Mouse (Mus musculus) embryonic facial prominence, embryonic 15.5 days (tissue): ENCODE data around the gene Zzef1. TPM values are rescaled to one million over a fixed set of nuclear protein-coding genes. Genes with fewer than 3 reads are reported as not detected.

ENCODE experiments used
- ATAC-seq: fragments of 200-750 bp; cut with Nextera tagmentation; 2 replicates; pipeline ENCODE4 v1.8.0; 2017; ENCODE audit warnings: low read depth, moderate TSS enrichment; ENCODE audit not compliant: insufficient number of reproducible peaks, low FRiP score, low TSS enrichment
- H3K27ac ChIP-seq: fragments of 300-500 bp; sonication (generic); replicated peaks from 2 replicates; pipeline ENCODE4 v1.5.1; 2015; ENCODE audit warnings: mild to moderate bottlenecking, inconsistent platforms
- H3K27me3 ChIP-seq: fragments of 300-500 bp; sonication (generic); 2 replicates; pipeline ENCODE4 v1.6.1; 2015; ENCODE audit warnings: inconsistent platforms
- H3K36me3 ChIP-seq: fragments of 300-500 bp; sonication (generic); 2 replicates; pipeline ENCODE4 v1.6.1; 2015; ENCODE audit warnings: mild to moderate bottlenecking, inconsistent platforms
- H3K4me1 ChIP-seq: fragments of 300-500 bp; sonication (generic); 2 replicates; pipeline ENCODE4 v1.6.1; 2015; ENCODE audit warnings: inconsistent platforms
- H3K4me2 ChIP-seq: fragments of 300-500 bp; sonication (generic); replicated peaks from 2 replicates; pipeline ENCODE4 v1.6.1; 2015; ENCODE audit warnings: mild to moderate bottlenecking, inconsistent platforms
- H3K4me3 ChIP-seq: fragments of 300-500 bp; sonication (generic); replicated peaks from 2 replicates; pipeline ENCODE4 v1.5.1; 2015; ENCODE audit warnings: mild to moderate bottlenecking, inconsistent platforms
- H3K9ac ChIP-seq: fragments of 300-500 bp; sonication (generic); 2 replicates; pipeline ENCODE4 v1.6.1; 2015; ENCODE audit warnings: inconsistent platforms
- H3K9me3 ChIP-seq: fragments of 300-500 bp; sonication (generic); replicated peaks from 2 replicates; pipeline ENCODE4 v1.6.1; 2016; ENCODE audit warnings: inconsistent platforms
- WGBS: fragments of 180-500 bp; shearing (Covaris S2); methylation state at CpG from one replicate; pipeline ENCODE4 v1.1.7; 2015; 5-methylcytosine and 5-hydroxymethylcytosine counted together
- polyA plus RNA-seq: library from polyadenylated mRNA; unstranded; fragments of >200 nt; fragmentation: Nextera tagmentation; extraction: Ambion mirVana; gene quantifications from 2 replicates; pipeline ENCODE4 v1.2.1, GENCODE M21; 2015

Gene Zzef1
- polyA plus RNA-seq, 1 experiment from 2014 or later: 9.7 TPM

DNA sequence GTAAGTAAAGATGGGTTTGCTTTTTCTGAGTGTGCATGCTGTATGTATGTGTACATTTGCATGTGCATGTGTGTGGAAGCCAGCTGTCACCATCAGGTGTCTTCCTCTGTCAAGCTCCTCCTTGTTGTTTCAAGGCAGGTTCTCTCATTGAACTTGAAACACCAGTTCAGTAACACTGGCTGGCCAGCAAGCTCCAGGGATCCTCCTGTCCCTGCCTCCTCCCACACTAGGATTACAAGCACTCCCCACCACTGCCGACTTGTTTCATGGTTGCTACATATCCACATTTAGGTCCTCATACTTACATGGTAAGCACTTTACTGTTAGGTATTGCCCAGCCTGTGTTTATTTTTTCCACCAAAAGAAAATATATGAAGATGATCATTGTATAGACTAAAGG, 96.6 kb downstream of the Zzef1 start:
- 85% methylated on average over 1 of the region's 1 CpGs for WGBS
- Histone ChIP-seq H3K9me3 (no peaks in the 10 kb centered on the region), H3K27me3 (no peaks in the 10 kb centered on the region), H3K4me1 (no peaks in the 10 kb centered on the region), H3K36me3 (peaks cover 60% of the 10 kb centered on the region), H3K4me3 (no peak overlapping the region), H3K27ac (no peak overlapping the region), H3K4me2 (no peak overlapping the region), H3K9ac (no peak overlapping the region)
- no peak for ATAC-seq

DNA sequence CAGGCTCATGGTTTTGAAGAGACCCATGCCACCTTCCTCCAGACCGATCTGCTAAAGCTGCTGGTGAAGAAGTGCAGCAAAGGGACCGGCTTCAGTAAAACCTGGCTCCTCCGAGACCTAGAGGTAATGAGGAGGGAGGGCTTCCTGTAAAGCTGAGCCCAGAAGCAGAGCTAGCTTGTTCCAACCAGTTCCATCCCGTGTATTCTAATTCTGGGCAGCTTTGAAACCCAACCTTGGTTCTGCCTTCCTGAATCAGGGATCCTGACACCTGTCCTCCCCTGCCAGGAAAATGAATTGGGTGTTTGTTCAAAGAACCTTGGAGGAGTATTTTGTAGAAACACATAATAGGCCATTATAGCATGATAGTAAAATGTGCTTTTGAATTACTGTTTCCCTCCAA, 112.4 kb downstream of the Zzef1 start:
- WGBS: 76% methylated on average over 4 of the region's 4 CpGs
- H3K4me3 ChIP-seq: no peak overlapping the region
- no peaks in the 10 kb centered on the region for H3K4me1 ChIP-seq

DNA sequence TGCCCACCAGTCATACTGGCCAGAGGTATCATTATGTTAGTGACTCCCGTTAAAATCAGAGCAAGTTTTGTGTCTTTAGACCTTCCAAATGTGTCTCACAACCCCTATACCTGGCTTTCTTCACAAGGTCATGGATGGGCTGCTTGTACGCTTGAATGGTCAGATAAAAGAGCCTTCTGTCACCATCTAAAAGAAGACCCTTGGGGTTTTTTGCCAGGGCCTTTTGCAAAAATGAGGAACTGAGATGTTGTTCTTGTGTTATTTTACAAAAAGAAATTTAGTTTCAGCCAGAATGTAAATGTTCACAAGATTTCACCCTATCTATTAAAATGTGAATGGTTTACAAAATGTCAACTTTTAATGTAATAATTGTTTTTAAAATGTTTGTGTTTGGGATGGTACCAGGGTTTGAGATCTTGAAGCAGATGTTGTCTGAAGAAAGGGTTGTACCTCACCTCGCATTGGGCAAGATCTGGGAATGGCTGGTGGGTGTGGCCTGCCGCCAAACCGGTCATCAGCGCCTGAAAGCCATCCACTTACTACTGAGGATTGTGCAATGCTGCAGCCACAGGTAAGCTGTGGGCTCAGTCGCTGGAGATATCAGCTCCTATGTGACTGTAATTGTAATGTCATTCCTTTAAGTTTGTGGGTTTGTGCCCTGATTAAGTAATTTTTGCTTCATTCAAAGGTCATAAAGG, 121.4 kb downstream of the Zzef1 start:
- Histone ChIP-seq H3K36me3 (peaks cover 77% of the 10 kb centered on the region), H3K9me3 (no peaks in the 10 kb centered on the region), H3K4me3 (no peak overlapping the region), H3K4me2 (no peak overlapping the region), H3K4me1 (no peaks in the 10 kb centered on the region), H3K27me3 (no peaks in the 10 kb centered on the region), H3K27ac (no peak overlapping the region), H3K9ac (no peak overlapping the region)
- WGBS: 71% methylated on average over 7 of the region's 7 CpGs
- ATAC-seq: no peak

More for the DNA sequence above, 112.4 kb downstream of the Zzef1 start:
- H3K27me3 ChIP-seq: no peaks in the 10 kb centered on the region
- H3K9ac ChIP-seq: no peak overlapping the region
- no peak overlapping the region for H3K4me2 ChIP-seq
- peaks cover 78% of the 10 kb centered on the region for H3K36me3 ChIP-seq
- ATAC-seq: no peak
- H3K27ac ChIP-seq: no peak overlapping the region
- H3K9me3 ChIP-seq: no peaks in the 10 kb centered on the region

DNA sequence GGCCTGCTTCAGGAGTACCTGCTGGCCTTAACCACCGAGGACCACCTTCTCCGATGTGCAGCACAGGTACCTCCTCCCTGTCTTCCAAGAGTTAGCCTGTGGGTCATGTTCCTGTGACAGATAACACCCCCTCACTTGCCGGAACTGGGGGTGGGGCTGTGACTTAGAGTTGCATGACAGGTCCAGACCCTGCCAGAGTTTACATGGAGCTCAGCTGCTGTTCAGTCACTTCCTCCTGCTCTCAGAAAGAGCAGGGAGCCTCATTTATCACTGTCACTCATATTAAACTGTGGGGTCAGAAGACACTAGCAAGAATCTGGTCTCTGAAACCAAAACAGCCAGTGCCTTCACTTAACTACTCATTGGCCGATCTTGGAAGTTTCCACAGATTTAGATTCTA, 127.1 kb downstream of the Zzef1 start:
- Histone ChIP-seq H3K27me3 (no peaks in the 10 kb centered on the region), H3K4me2 (no peak overlapping the region), H3K9me3 (no peaks in the 10 kb centered on the region), H3K27ac (no peak overlapping the region), H3K36me3 (peaks cover 51% of the 10 kb centered on the region), H3K4me3 (no peak overlapping the region), H3K4me1 (no peaks in the 10 kb centered on the region), H3K9ac (no peak overlapping the region)
- ATAC-seq: no peak
- WGBS: 61% methylated on average over 4 of the region's 4 CpGs

DNA sequence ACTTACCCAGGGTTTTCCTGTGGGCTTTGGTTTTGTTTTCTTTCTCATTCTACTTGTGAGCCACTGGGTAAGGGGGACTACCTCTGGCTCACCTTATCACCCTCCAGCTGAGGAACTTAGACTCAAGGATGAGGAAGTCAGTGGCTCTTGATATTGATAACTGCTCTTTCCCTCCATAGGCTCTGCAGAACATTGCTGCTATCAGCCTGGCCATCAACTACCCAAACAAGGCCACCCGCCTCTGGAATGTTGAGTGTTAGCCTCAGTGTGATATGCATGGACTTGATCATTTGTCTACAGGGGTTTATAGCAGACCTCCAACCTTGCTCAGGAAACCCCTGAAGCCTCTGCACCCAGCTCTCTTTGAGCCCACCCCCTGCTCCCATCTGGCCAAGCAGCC, 128.4 kb downstream of the Zzef1 start:
- no peak overlapping the region for H3K4me3 ChIP-seq
- no peaks in the 10 kb centered on the region for H3K9me3 ChIP-seq
- no peak overlapping the region for H3K4me2 ChIP-seq
- WGBS: 95% methylated on average over 1 of the region's 1 CpGs
- no peak for ATAC-seq
- H3K27ac ChIP-seq: no peak overlapping the region
- no peaks in the 10 kb centered on the region for H3K27me3 ChIP-seq
- peaks cover 42% of the 10 kb centered on the region for H3K36me3 ChIP-seq
- no peak overlapping the region for H3K9ac ChIP-seq
- no peaks in the 10 kb centered on the region for H3K4me1 ChIP-seq

DNA sequence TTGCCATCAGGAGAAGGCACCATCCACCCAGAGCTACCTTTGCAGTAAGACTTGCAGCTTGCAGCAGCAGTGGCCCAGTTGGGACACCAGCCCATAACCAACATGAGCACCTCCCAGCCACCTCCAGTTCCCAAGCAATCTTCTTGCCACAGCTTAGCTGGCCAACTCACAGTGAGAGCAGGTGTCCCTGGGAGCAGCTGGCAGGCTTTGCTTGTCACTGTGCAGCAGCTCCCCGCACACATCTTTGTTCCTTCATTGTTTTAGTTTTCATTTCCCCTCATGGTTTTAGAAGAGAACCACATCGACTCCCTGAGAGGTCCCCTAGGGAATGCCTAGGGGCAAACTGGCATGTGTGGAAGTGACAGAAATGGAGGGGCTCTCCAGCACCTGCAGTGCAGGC, 129.0 kb downstream of the Zzef1 start:
- no peak overlapping the region for H3K4me2 ChIP-seq
- H3K4me3 ChIP-seq: no peak overlapping the region
- WGBS: 58% methylated on average over 2 of the region's 2 CpGs
- ATAC-seq: no peak
- H3K27ac ChIP-seq: no peak overlapping the region
- H3K9me3 ChIP-seq: no peaks in the 10 kb centered on the region
- no peaks in the 10 kb centered on the region for H3K27me3 ChIP-seq
- no peak overlapping the region for H3K9ac ChIP-seq
- no peaks in the 10 kb centered on the region for H3K4me1 ChIP-seq
- H3K36me3 ChIP-seq: peaks cover 38% of the 10 kb centered on the region

DNA sequence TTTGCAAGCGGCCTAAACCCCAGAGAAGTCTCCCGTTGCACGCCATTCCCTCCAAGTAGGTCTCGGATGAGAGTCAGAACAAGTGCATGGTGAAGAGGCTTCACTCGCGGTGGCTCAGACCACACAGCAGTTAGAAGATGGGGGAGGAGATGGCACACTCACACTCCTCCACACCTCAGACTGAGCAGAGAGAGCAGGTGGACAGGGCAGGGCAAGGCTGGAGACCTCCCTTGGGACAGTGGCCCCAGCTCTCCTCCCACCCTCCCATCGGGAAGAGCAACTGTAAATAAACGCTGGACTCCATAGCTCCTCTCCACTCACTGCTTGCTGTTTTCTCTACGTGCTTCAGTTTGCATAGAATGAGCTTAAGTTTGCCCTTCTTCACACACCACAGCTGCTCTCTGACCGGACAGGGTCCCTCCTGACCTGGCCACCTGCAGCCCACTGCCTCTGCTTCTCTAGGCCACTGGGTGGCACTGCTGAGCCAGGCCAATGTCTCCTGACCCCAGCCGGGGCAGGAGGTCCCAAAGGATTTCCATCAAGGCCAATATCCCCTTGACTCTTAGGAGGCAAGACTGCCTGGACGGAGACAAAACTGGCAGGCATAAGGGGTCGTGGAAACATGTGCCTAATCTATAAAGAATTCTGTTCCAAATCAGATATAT, 130.3 kb downstream of the Zzef1 start:
- Histone ChIP-seq H3K27me3 (no peaks in the 10 kb centered on the region), H3K36me3 (peaks cover 27% of the 10 kb centered on the region), H3K27ac (no peak overlapping the region), H3K4me1 (no peaks in the 10 kb centered on the region), H3K9me3 (no peaks in the 10 kb centered on the region), H3K9ac (no peak overlapping the region), H3K4me3 (no peak overlapping the region), H3K4me2 (no peak overlapping the region)
- WGBS: 54% methylated on average over 13 of the region's 13 CpGs
- ATAC-seq: no peak

DNA sequence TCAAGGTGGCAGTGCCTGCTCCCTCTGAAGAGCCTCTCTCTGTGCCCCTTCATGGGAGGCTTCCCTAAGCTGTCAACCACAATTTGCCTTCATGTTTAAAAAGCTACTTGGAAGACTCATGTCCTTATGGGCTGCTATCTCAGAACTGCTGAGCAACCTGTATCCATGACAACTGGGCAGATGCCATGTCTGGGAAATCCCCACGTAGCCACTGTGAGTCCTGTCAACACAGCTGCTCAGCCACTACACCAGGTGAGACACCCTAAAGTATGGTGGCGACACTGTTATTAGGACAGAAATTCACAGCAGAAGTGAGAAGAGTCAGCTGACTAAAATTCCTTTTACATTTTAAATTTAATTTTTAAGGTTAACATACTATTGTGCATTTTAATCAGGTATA, 132.5 kb downstream of the Zzef1 start:
- Histone ChIP-seq H3K9ac (no peak overlapping the region), H3K9me3 (no peaks in the 10 kb centered on the region), H3K27me3 (no peaks in the 10 kb centered on the region), H3K4me3 (no peak overlapping the region), H3K4me1 (no peaks in the 10 kb centered on the region), H3K4me2 (no peak overlapping the region), H3K36me3 (peaks cover 17% of the 10 kb centered on the region), H3K27ac (no peak overlapping the region)
- WGBS: 63% methylated on average over 2 of the region's 2 CpGs
- ATAC-seq: no peak

DNA sequence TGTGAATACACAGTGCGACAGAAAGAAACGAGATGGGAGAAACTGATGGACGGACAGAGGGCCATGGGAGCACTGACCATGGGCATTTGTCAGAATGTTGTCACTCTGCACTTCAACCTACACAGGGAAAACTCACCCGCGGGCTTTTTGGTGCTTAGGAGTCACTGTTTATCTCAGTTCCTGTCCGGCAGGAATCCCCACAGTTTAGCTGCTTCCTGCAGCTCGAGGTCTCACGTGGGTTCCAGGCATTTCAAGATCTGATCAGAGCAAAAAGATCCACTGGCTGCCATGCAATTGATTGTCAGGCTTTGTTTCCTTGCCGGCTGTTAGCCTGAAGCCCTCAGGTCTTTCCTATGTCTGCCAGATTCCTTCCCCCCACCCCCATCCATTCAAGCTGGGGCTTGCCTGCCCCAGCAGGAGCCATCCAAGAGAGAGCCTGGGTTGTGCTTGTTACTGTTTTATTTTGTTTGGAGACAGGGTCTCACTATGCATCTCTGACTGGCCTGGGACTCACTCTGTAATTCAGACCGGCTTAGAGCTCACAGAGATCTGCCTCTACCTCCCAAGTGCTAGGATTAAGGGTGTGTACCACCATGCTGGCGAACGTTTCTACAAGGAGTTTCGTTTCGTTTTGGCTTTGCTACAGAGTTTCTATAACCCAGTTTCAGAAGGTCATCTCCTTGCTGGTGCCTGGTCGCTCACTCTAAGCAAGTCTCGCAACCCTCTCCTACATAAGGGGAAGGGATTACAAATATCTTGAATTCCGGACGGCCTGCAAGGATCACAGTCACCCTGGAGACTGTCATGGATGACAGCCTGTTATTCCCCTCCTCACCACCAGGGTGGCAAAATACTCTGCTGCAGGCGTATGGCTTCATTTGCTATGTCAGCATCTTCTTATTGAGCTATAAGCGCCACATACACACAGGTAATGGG, 144.4 kb downstream of the Zzef1 start:
- Histone ChIP-seq H3K4me2 (peak overlapping the region; percentile 42), H3K4me1 (peaks cover 16% of the 10 kb centered on the region), H3K27ac (peak overlapping the region; percentile 63; the same call in 1 of the 2 replicates), H3K4me3 (peak overlapping the region; percentile 42), H3K9me3 (no peaks in the 10 kb centered on the region), H3K9ac (no peak overlapping the region), H3K27me3 (no peaks in the 10 kb centered on the region), H3K36me3 (no peaks in the 10 kb centered on the region)
- ATAC-seq: no peak
- WGBS: 24% methylated on average over 20 of the region's 20 CpGs

DNA sequence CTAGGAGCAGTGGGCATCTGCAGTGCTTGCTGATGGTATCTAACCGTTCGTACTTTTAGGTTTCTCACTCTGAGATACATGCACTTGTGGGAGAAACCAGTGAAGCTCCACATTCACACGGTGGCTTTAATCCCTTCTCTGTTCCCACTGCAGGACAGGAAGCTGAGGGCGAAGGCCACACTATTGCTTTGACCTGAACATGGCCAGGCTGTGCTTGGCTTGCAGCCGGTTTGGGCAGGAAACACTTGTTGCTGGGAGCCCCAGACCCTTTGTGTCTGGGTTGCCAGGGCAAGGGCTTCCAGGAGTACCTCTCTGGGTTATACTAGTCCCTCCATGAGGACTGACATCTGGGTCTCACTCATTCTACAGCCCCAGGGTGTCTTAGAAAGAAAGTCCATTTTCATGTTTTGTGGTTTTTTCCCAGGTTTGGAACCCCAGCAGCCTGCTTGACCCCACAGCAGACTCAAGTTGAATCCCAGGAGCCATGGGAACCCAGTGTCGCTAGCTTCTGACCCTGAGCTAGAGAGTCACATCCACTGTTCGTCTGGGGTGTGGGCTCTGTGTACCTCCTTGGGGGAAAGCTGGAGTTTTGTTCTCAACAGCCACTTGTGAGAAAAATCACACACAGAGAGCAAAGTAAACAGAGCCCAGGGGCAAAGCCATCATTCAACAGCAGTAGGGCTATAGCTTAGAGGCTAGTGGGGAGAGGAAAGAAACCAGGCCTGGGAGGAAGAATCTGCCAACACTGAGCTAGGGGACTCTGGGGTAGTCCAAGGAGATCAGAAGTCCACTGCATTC, 149.2 kb downstream of the Zzef1 start:
- Histone ChIP-seq H3K27ac (no peak overlapping the region), H3K4me3 (no peak overlapping the region), H3K9me3 (no peaks in the 10 kb centered on the region; the same call in 1 of the 2 replicates), H3K36me3 (no peaks in the 10 kb centered on the region), H3K4me1 (peaks cover 27% of the 10 kb centered on the region), H3K4me2 (no peak overlapping the region), H3K9ac (no peak overlapping the region), H3K27me3 (no peaks in the 10 kb centered on the region)
- 47% methylated on average over 7 of the region's 7 CpGs for WGBS
- no peak for ATAC-seq
